Mouse (Mus musculus) kidney, postnatal 14 days (tissue): ENCODE measurements at regions not wholly inside any gene's neighbourhood (a gene's known extent, or its start where the extent isn't known, plus 50 kb on each side); places are given as distances from the start of the nearest gene placed in this dataset.

ENCODE experiments used
- DNase-seq: peaks from one replicate; pipeline ENCODE4 v3.0.0; 2022; ENCODE audit warnings: mixed read lengths

DNA sequence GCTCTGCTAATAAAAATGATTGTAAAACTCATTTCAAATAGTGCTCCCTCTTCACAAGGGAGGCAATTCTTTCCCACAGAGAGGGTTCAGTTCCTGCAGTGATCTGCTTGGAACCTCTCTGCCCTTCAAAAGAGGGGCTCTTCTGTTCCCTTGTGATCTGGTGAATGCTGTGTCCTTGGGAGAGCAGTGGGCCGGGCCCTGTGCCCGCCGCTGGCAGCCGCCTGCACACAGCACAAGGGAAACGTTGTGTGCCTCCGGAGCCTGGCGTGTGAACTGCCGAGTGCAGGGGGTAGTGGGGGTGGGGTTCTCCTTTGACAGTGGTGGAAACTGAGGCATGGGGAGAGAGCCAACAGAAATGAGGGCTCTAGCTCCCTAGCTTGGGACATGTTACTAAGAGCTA is 54.4 kb upstream of the Csrp1 start:
- DNase-seq, result no peak

- no peak for DNase-seq
These were observed 51.5 kb upstream of the Csrp1 start for GRCm38 (mm10) chr1:135668331-135668730.

DNA sequence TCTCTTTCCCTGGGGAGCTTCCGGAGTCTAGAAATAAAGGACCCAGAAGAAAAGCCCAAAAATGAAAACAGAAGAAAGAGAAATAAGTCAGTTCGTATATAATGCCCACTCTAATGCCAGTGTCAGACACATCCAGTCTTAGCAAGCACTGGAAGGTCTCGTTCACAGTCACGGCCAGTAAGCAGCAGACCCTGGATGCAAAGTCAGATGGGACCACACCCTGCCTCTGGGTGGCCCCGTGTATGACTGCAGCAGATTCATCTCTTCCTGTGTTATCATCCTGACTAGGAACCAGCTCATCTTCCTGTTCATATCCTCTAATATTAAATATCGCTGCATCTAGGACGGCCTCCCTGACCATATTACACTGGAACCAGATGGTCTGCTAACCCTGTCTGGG is 50.9 kb upstream of the Csrp1 start:
- no peak for DNase-seq

DNA sequence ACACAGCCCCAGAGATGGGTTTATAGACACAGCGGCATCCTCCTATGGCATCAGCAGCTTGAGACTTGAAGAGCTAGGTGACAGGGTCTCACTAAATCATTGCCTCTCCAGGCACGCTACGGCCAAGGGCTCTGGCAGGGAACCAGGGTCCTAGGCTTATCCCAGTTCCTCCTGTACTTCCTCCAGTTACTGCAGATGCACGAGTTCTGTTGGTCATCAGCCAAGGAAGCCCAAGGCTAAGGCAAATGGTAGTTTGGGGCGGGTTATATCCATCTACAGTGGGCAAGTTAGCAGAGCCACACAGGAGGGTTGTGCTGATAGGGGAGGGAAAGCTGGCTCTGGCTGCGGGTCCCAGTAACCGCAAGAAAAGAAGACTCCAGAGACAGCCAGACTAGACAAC is 50.1 kb upstream of the Csrp1 start:
- peak; percentile 83 for DNase-seq
